ENCODE assay signal across 26 mouse cellular contexts in the genomic region with DNA sequence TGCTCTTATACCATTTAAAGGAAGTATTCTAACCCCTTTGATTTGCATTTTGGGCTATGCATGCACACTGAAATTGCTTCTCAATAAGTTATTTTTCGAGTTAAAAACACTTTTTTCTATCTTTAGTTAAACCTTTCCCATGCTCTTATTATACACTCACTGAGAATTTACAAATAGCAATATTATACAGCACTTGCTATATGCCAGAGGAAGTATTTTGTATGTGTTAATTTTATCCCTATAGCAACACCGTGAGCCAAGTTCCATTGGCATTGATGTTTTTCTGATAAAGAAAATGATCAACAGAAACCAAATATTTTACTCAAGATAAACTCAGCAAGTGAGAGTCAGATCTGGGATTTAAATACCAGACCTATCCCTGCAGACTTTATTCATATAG.
"Had no signal": no experiment of that assay in that cellular context is flagged by ENCODE, and none has a peak within 500 bp of the region (broad histone marks: within the 10 kb centered on the region; RNA-seq: fewer than 3 reads in every experiment).

No protein-coding gene starts in this region.

- H3K4me3 ChIP-seq: embryonic facial prominence, embryonic 10.5 days; embryonic facial prominence, embryonic 12.5 days; embryonic facial prominence, embryonic 13.5 days; embryonic facial prominence, embryonic 15.5 days; erythroblast, embryonic 14.5 days; forebrain, embryonic 15.5 days; gastrocnemius, adult 2 months; heart, adult 2 months; heart, embryonic 10.5 days; heart, embryonic 12.5 days had no signal

- H3K9ac ChIP-seq: embryonic facial prominence, embryonic 12.5 days; embryonic facial prominence, embryonic 13.5 days; embryonic facial prominence, embryonic 15.5 days; forebrain, embryonic 15.5 days; heart, embryonic 12.5 days had no signal

- DNase-seq: cerebellum, adult 2 months; cerebellum, adult 8-10 months; cerebellum, adult 9-10 months; cerebellum, adult 9-11 months; cerebellum, postnatal 10 days; cerebellum, postnatal 14 days; cerebellum, postnatal 25 days; cerebellum, postnatal 36 days; embryo, embryonic 11 days; gastrocnemius, adult 2 months; gastrocnemius, postnatal 10 days; gastrocnemius, postnatal 14 days; gastrocnemius, postnatal 25 days; gastrocnemius, postnatal 36 days; heart, adult 11 months; heart, adult 18-20 months; heart, adult 2 months had no signal

- H3K9me3 ChIP-seq: embryonic facial prominence, embryonic 10.5 days; embryonic facial prominence, embryonic 12.5 days; embryonic facial prominence, embryonic 13.5 days; embryonic facial prominence, embryonic 15.5 days; forebrain, embryonic 15.5 days; heart, embryonic 10.5 days; heart, embryonic 12.5 days had no signal

- H3K4me2 ChIP-seq: embryonic facial prominence, embryonic 12.5 days; embryonic facial prominence, embryonic 13.5 days; embryonic facial prominence, embryonic 15.5 days; forebrain, embryonic 15.5 days; heart, embryonic 11.5 days; heart, embryonic 12.5 days had no signal

- H3K27ac ChIP-seq: embryonic facial prominence, embryonic 10.5 days; embryonic facial prominence, embryonic 12.5 days; embryonic facial prominence, embryonic 13.5 days; embryonic facial prominence, embryonic 15.5 days; forebrain, embryonic 15.5 days; gastrocnemius, adult 2 months; heart, adult 2 months; heart, embryonic 10.5 days had no signal

- H3K27me3 ChIP-seq: embryonic facial prominence, embryonic 12.5 days; embryonic facial prominence, embryonic 13.5 days; embryonic facial prominence, embryonic 15.5 days; forebrain, embryonic 15.5 days; heart, embryonic 12.5 days had no signal

- H3K36me3 ChIP-seq: embryonic facial prominence, embryonic 10.5 days; embryonic facial prominence, embryonic 12.5 days; embryonic facial prominence, embryonic 13.5 days; embryonic facial prominence, embryonic 15.5 days; forebrain, embryonic 15.5 days; heart, embryonic 10.5 days; heart, embryonic 12.5 days had no signal

- H3K4me1 ChIP-seq: embryonic facial prominence, embryonic 10.5 days; embryonic facial prominence, embryonic 12.5 days; embryonic facial prominence, embryonic 13.5 days; embryonic facial prominence, embryonic 15.5 days; forebrain, embryonic 15.5 days; heart, embryonic 10.5 days; heart, embryonic 12.5 days had no signal
